Comparison of ENCODE assay signal across 35 mouse cellular contexts in the genomic region with DNA sequence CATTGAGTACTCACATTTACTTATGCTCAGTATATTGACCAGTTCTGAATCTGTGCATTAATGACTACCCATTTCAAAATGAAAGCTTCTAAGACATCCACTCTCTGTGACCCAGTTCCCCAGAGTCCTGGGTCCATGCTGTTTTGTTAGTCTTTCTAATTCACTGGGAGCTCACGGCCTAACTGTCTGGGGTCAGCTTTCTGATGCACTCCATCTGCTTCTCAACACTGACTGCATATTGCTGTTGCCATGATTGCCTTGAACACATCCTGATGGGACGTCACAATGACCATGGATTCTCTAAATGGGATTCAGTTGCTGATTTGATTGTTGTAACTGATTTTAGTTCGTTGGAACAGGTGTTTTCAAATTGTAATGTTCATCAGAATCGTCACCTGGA. TPM values are rescaled to one million over a fixed set of nuclear protein-coding genes. Genes with fewer than 3 reads are reported as not detected.
"Had no signal": no experiment of that assay in that cellular context is flagged by ENCODE, and none has a peak within 500 bp of the region (broad histone marks: within the 10 kb centered on the region; RNA-seq: fewer than 3 reads in every experiment).

No protein-coding gene starts in this region.

- H3K9ac ChIP-seq: limb, embryonic 12.5 days; limb, embryonic 13.5 days; limb, embryonic 15.5 days; liver, embryonic 12.5 days; liver, embryonic 13.5 days; liver, embryonic 14.5 days; liver, embryonic 15.5 days; liver, postnatal 0 days; lung, embryonic 14.5 days; lung, embryonic 15.5 days; midbrain, embryonic 12.5 days; midbrain, embryonic 13.5 days; midbrain, embryonic 15.5 days; neural tube, embryonic 12.5 days; neural tube, embryonic 13.5 days had no signal

- H3K27me3 ChIP-seq: limb, embryonic 12.5 days; limb, embryonic 13.5 days; limb, embryonic 15.5 days; liver, embryonic 12.5 days; liver, embryonic 13.5 days; liver, embryonic 15.5 days; lung, embryonic 15.5 days; midbrain, embryonic 15.5 days; neural tube, embryonic 12.5 days; neural tube, embryonic 13.5 days had no signal

- H3K36me3 ChIP-seq: limb, embryonic 10.5 days; limb, embryonic 12.5 days; limb, embryonic 13.5 days; limb, embryonic 15.5 days; liver, embryonic 12.5 days; liver, embryonic 13.5 days; liver, embryonic 15.5 days; lung, embryonic 15.5 days; midbrain, embryonic 10.5 days; midbrain, embryonic 12.5 days; midbrain, embryonic 13.5 days; midbrain, embryonic 15.5 days; neural tube, embryonic 12.5 days; neural tube, embryonic 13.5 days had no signal

- H3K9me3 ChIP-seq: limb, embryonic 10.5 days; limb, embryonic 12.5 days; limb, embryonic 13.5 days; limb, embryonic 15.5 days; liver, embryonic 12.5 days; liver, embryonic 13.5 days; liver, embryonic 15.5 days; lung, embryonic 15.5 days; midbrain, embryonic 10.5 days; midbrain, embryonic 12.5 days; midbrain, embryonic 13.5 days; midbrain, embryonic 15.5 days; neural tube, embryonic 12.5 days; neural tube, embryonic 13.5 days had no signal

- H3K4me1 ChIP-seq: liver, embryonic 12.5 days; liver, embryonic 13.5 days; liver, embryonic 15.5 days had no signal

- H3K27ac ChIP-seq: limb, embryonic 10.5 days; limb, embryonic 12.5 days; limb, embryonic 13.5 days; limb, embryonic 15.5 days; liver, embryonic 12.5 days; liver, embryonic 13.5 days; liver, embryonic 14.5 days; liver, embryonic 15.5 days; lung, embryonic 15.5 days; macrophage; midbrain, embryonic 10.5 days; midbrain, embryonic 12.5 days; midbrain, embryonic 13.5 days; midbrain, embryonic 15.5 days; neural tube, embryonic 12.5 days; neural tube, embryonic 13.5 days had no signal

- ATAC-seq: liver, embryonic 12.5 days; liver, postnatal 0 days; lung, postnatal 0 days; midbrain, embryonic 13.5 days; midbrain, embryonic 15.5 days; midbrain, embryonic 16.5 days had no signal

- H3K4me2 ChIP-seq: limb, embryonic 12.5 days; limb, embryonic 13.5 days; limb, embryonic 15.5 days; liver, embryonic 11.5 days; liver, embryonic 12.5 days; liver, embryonic 13.5 days; liver, embryonic 15.5 days; lung, embryonic 14.5 days; lung, embryonic 15.5 days; midbrain, embryonic 11.5 days; midbrain, embryonic 12.5 days; midbrain, embryonic 13.5 days; midbrain, embryonic 15.5 days; neural tube, embryonic 12.5 days; neural tube, embryonic 13.5 days had no signal

- DNase-seq: left cerebral cortex, postnatal 4 days; liver; liver, embryonic 13.5 days; liver, postnatal 0 days; lung, adult 18-20 months; lung, adult 2 months; lung, embryonic 14.5 days; lung, postnatal 10 days; lung, postnatal 14 days; lung, postnatal 36 days; lung, postnatal 4 days; midbrain, embryonic 14.5 days had no signal

- H3K4me3 ChIP-seq: limb, embryonic 10.5 days; limb, embryonic 12.5 days; limb, embryonic 13.5 days; limb, embryonic 15.5 days; liver, embryonic 12.5 days; liver, embryonic 13.5 days; liver, embryonic 15.5 days; lung, embryonic 15.5 days; megakaryocyte, embryonic 14.5 days; midbrain, embryonic 10.5 days; midbrain, embryonic 12.5 days; midbrain, embryonic 13.5 days; midbrain, embryonic 15.5 days; myocyte; neural tube, embryonic 12.5 days; neural tube, embryonic 13.5 days had no signal

RNA-seq across cellular contexts. Expression of a gene that starts 56.6 kb away (rescaled TPM):
- polyA plus RNA-seq: liver, adult 2 months; liver, embryonic 15.5 days; liver, postnatal 0 days; midbrain, embryonic 14.5 days; midbrain, postnatal 0 days had no signal
